Mouse (Mus musculus): ENCODE results near the gene Arid4b.

The Arid4b gene

GRCm38 (mm10) chr13:14062209-14063012 is 621 bp upstream of the Arid4b start:
- DNase-seq, result no peak

- DNase-seq, result no peak
These were observed 875 bp downstream of the Arid4b start for GRCm38 (mm10) chr13:14063942-14064271.

- DNase-seq, result peak; percentile 68
These were observed 1.5 kb downstream of the Arid4b start for GRCm38 (mm10) chr13:14064341-14065027.

- DNase-seq, result no peak
These were observed 2.0 kb downstream of the Arid4b start for GRCm38 (mm10) chr13:14065028-14065380.

GRCm38 (mm10) chr13:14065701-14066100 is 2.7 kb downstream of the Arid4b start:
- no peak for DNase-seq

GRCm38 (mm10) chr13:14068035-14068434 is 5.0 kb downstream of the Arid4b start:
- no peak for DNase-seq

GRCm38 (mm10) chr13:14069291-14069690 is 6.3 kb downstream of the Arid4b start:
- no peak for DNase-seq

- DNase-seq, result no peak
These were observed 11.3 kb downstream of the Arid4b start for GRCm38 (mm10) chr13:14074371-14074770.

GRCm38 (mm10) chr13:14075326-14075725 is 12.3 kb downstream of the Arid4b start:
- no peak for DNase-seq

- DNase-seq, result no peak
These were observed 25.6 kb downstream of the Arid4b start for GRCm38 (mm10) chr13:14088669-14089068.

GRCm38 (mm10) chr13:14103026-14103425 is 40.0 kb downstream of the Arid4b start:
- DNase-seq, result no peak

- no peak for DNase-seq
These were observed 47.3 kb downstream of the Arid4b start for GRCm38 (mm10) chr13:14110154-14110873.

GRCm38 (mm10) chr13:14111146-14111545 is 48.1 kb downstream of the Arid4b start:
- DNase-seq, result no peak

GRCm38 (mm10) chr13:14113746-14114528 is 50.9 kb downstream of the Arid4b start:
- DNase-seq, result no peak

GRCm38 (mm10) chr13:14115805-14116204 is 52.8 kb downstream of the Arid4b start:
- no peak for DNase-seq

GRCm38 (mm10) chr13:14131651-14132050 is 68.6 kb downstream of the Arid4b start:
- no peak for DNase-seq

GRCm38 (mm10) chr13:14142294-14142966 is 79.4 kb downstream of the Arid4b start:
- no peak for DNase-seq

- no peak for DNase-seq
These were observed 115.0 kb downstream of the Arid4b start for GRCm38 (mm10) chr13:14177989-14178388.

- DNase-seq, result no peak
These were observed 116.6 kb downstream of the Arid4b start for GRCm38 (mm10) chr13:14179669-14180068.

GRCm38 (mm10) chr13:14245946-14246345 is 182.9 kb downstream of the Arid4b start:
- DNase-seq, result no peak

All from thymus, postnatal 25 days (tissue).